Comparison of ENCODE assay signal across 11 mouse cellular contexts in the genomic region with DNA sequence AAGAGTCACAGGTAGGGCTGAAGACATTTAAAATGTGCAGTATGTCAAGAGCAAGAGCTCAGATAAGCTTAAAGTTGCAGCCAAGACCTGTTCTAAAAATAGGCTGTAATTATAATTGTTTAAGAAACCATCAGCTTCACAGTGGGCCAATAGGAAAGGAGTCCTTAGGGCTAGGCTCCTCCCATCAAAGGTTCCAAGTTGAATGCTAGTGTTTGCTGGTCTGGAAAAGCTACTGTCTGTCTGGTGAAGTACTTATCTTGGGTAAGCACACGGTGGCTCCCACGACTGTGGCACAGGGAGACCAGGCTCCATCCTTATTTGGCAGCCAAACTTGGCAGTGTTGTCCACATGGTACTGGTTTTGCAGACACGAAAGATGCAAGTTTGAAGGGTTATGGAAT. TPM values are rescaled to one million over a fixed set of nuclear protein-coding genes. Genes with fewer than 3 reads are reported as not detected.
A peak's percentile ranks its signal among the peaks of the same experiment; 100 is the strongest.
DNase-seq lines count a peak whose midpoint lies in the region; ATAC-seq and TF ChIP-seq lines count a peak whose summit lies in the region.
"Had no signal": no experiment of that assay in that cellular context is flagged by ENCODE, and none has a peak within 500 bp of the region (broad histone marks: within the 10 kb centered on the region; RNA-seq: fewer than 3 reads in every experiment).

No protein-coding gene starts in this region.

- H3K4me2 ChIP-seq in heart, postnatal 0 days (ENCODE audit: low read depth, low read length) = no peak overlapping the region
- H3K4me2 ChIP-seq in heart, embryonic 11.5 days = no peak overlapping the region
- no peak overlapping the region for H3K4me2 ChIP-seq in neural tube, embryonic 15.5 days
- H3K4me2 ChIP-seq in hindbrain, embryonic 14.5 days (replicated peaks) = no peak overlapping the region
- H3K4me2 ChIP-seq: midbrain, embryonic 15.5 days had no signal

- H3K4me1 ChIP-seq in heart, postnatal 0 days (ENCODE audit: control insufficient read depth, insufficient read depth) = 0 out of 2 replicates have a peak, but pooled peaks cover 22% of the 10 kb centered on the region
- peaks cover 15% of the 10 kb centered on the region for H3K4me1 ChIP-seq in heart, embryonic 11.5 days (ENCODE audit: control insufficient read depth, insufficient read depth, low read length)
- H3K4me1 ChIP-seq in erythroblast, embryonic 14.5 days (ENCODE audit: control insufficient read depth) = peaks cover 96% of the 10 kb centered on the region
- H3K4me1 ChIP-seq in neural tube, embryonic 15.5 days = no peaks in the 10 kb centered on the region
- H3K4me1 ChIP-seq in hindbrain, embryonic 14.5 days (replicated peaks; ENCODE audit: control insufficient read depth, insufficient read depth, low read length) = no peaks in the 10 kb centered on the region
- H3K4me1 ChIP-seq: hindbrain, embryonic 10.5 days; midbrain, embryonic 15.5 days had no signal

- peak; percentile 22 for DNase-seq in heart, postnatal 0 days (ENCODE audit: low spot score)
- DNase-seq in MEL-GATA-1-ER (ENCODE audit: extremely low read depth, low read depth) = peak; percentile 98
- no peak for DNase-seq in cerebellum, postnatal 14 days
- DNase-seq in hindbrain, embryonic 14.5 days (ENCODE audit: low spot score) = no peak
- DNase-seq: kidney, adult 8-10 months had no signal

- H3K9ac ChIP-seq in heart, postnatal 0 days (replicated peaks; ENCODE audit: low read depth, low read length) = no peak overlapping the region
- H3K9ac ChIP-seq in heart, embryonic 11.5 days (ENCODE audit: low read depth, low read length) = no peak overlapping the region
- no peak overlapping the region for H3K9ac ChIP-seq in neural tube, embryonic 15.5 days (replicated peaks)
- no peak overlapping the region for H3K9ac ChIP-seq in hindbrain, embryonic 14.5 days
- H3K9ac ChIP-seq: midbrain, embryonic 15.5 days had no signal

- no peak for TF ChIP-seq CTCF in heart, postnatal 0 days (IDR thresholded peaks at IDR 0.05; ENCODE audit: low read depth)

- no peaks in the 10 kb centered on the region for H3K36me3 ChIP-seq in heart, postnatal 0 days (replicated peaks; ENCODE audit: control insufficient read depth, insufficient read depth, low read length)
- no peaks in the 10 kb centered on the region for H3K36me3 ChIP-seq in heart, embryonic 11.5 days (ENCODE audit: control insufficient read depth, insufficient read depth, low read length)
- H3K36me3 ChIP-seq in erythroblast, embryonic 14.5 days (ENCODE audit: control insufficient read depth) = peaks cover 48% of the 10 kb centered on the region
- H3K36me3 ChIP-seq in neural tube, embryonic 15.5 days = no peaks in the 10 kb centered on the region
- H3K36me3 ChIP-seq in hindbrain, embryonic 14.5 days (replicated peaks; ENCODE audit: control insufficient read depth, insufficient read depth) = no peaks in the 10 kb centered on the region
- H3K36me3 ChIP-seq: hindbrain, embryonic 10.5 days; midbrain, embryonic 15.5 days had no signal

- no peaks in the 10 kb centered on the region for H3K27me3 ChIP-seq in heart, postnatal 0 days (ENCODE audit: control insufficient read depth, insufficient read depth, low read length)
- H3K27me3 ChIP-seq in heart, embryonic 11.5 days (ENCODE audit: control insufficient read depth, insufficient read depth, low read length) = no peaks in the 10 kb centered on the region
- no peaks in the 10 kb centered on the region for H3K27me3 ChIP-seq in erythroblast, embryonic 14.5 days (ENCODE audit: control insufficient read depth)
- H3K27me3 ChIP-seq in neural tube, embryonic 15.5 days (replicated peaks) = no peaks in the 10 kb centered on the region
- no peaks in the 10 kb centered on the region for H3K27me3 ChIP-seq in hindbrain, embryonic 14.5 days (ENCODE audit: control insufficient read depth, insufficient read depth, low read length)
- H3K27me3 ChIP-seq: midbrain, embryonic 15.5 days had no signal

- TF ChIP-seq EP300 in heart, postnatal 0 days (IDR thresholded peaks at IDR 0.05; ENCODE audit: low read depth) = no peak

- ATAC-seq in heart, postnatal 0 days (ENCODE audit: insufficient read depth, low read depth) = peak; percentile 27; the same call in 1 of the 2 replicates
- ATAC-seq in heart, embryonic 11.5 days (replicated peaks; ENCODE audit: insufficient number of reproducible peaks, low FRiP score, low TSS enrichment) = no peak
- ATAC-seq in megakaryocyte, adult 5-6 weeks (ENCODE audit: poor library complexity, severe bottlenecking) = peak; percentile 62
- ATAC-seq in neural tube, embryonic 15.5 days (ENCODE audit: low FRiP score) = no peak
- ATAC-seq in hindbrain, embryonic 14.5 days (ENCODE audit: low FRiP score) = no peak
- ATAC-seq: midbrain, embryonic 15.5 days had no signal

- no peaks in the 10 kb centered on the region for H3K9me3 ChIP-seq in heart, postnatal 0 days (replicated peaks; ENCODE audit: control insufficient read depth, low read length)
- H3K9me3 ChIP-seq in heart, embryonic 11.5 days (replicated peaks; ENCODE audit: control insufficient read depth, low read length) = no peaks in the 10 kb centered on the region
- H3K9me3 ChIP-seq in erythroblast, embryonic 14.5 days (ENCODE audit: control insufficient read depth, low read length) = no peaks in the 10 kb centered on the region
- no peaks in the 10 kb centered on the region for H3K9me3 ChIP-seq in neural tube, embryonic 15.5 days (replicated peaks)
- no peaks in the 10 kb centered on the region for H3K9me3 ChIP-seq in hindbrain, embryonic 14.5 days (ENCODE audit: control insufficient read depth, low read length)
- H3K9me3 ChIP-seq: hindbrain, embryonic 10.5 days; midbrain, embryonic 15.5 days had no signal

- no peak overlapping the region for H3K4me3 ChIP-seq in heart, postnatal 0 days (ENCODE audit: low read depth, low read length)
- H3K4me3 ChIP-seq in heart, embryonic 11.5 days (ENCODE audit: low read depth, low read length) = no peak overlapping the region
- peak overlapping the region; percentile 59 for H3K4me3 ChIP-seq in erythroblast, embryonic 14.5 days (replicated peaks)
- H3K4me3 ChIP-seq in neural tube, embryonic 15.5 days (replicated peaks) = no peak overlapping the region
- no peak overlapping the region for H3K4me3 ChIP-seq in hindbrain, embryonic 14.5 days (replicated peaks; ENCODE audit: low read length)
- H3K4me3 ChIP-seq: hindbrain, embryonic 10.5 days; midbrain, embryonic 15.5 days had no signal

- H3K27ac ChIP-seq in heart, postnatal 0 days (ENCODE audit: low read depth) = peak overlapping the region; percentile 10; the same call in 1 of the 2 replicates
- no peak overlapping the region for H3K27ac ChIP-seq in heart, embryonic 11.5 days (ENCODE audit: low read depth, low read length)
- H3K27ac ChIP-seq in neural tube, embryonic 15.5 days (replicated peaks) = no peak overlapping the region
- H3K27ac ChIP-seq in hindbrain, embryonic 14.5 days = no peak overlapping the region
- H3K27ac ChIP-seq: hindbrain, embryonic 10.5 days; midbrain, embryonic 15.5 days had no signal

- WGBS in heart, postnatal 0 days = 9% methylated on average over 3 of the region's 3 CpGs
- WGBS in heart, embryonic 11.5 days (ENCODE audit: insufficient replicate concordance) = 33% methylated on average over 3 of the region's 3 CpGs
- WGBS in neural tube, embryonic 15.5 days = 75% methylated on average over 3 of the region's 3 CpGs
- 77% methylated on average over 3 of the region's 3 CpGs for WGBS in hindbrain, embryonic 14.5 days

RNA-seq across cellular contexts. Expression of a gene that starts 6.9 kb away (rescaled TPM):
- total RNA-seq in heart, postnatal 0 days (2014; rRNA removed; ENCODE audit: low replicate concordance) = 53.3 and 59.2 TPM in 2 replicates
- polyA plus RNA-seq in heart, postnatal 0 days (2015; fragmentation: Nextera tagmentation; extraction: Ambion mirVana) = 80.8 and 87.4 TPM in 2 replicates
- polyA plus RNA-seq in heart, embryonic 11.5 days (2014; fragmentation: Nextera tagmentation; extraction: Ambion mirVana) = 165 and 200 TPM in 2 replicates
- polyA plus RNA-seq in erythroblast, embryonic 14.5 days (2012) = 325 and 343 TPM in 2 replicates
- 584 and 589 TPM in 2 replicates for total RNA-seq in megakaryocyte, adult 5-6 weeks (2015)
- total RNA-seq in megakaryocyte, adult 5-6 weeks (2017) = 678 and 828 TPM in 2 replicates
- 107 and 142 TPM in 2 replicates for polyA plus RNA-seq in neural tube, embryonic 15.5 days (2015; fragmentation: Nextera tagmentation; extraction: Ambion mirVana)
- 97.3 and 98.4 TPM in 2 replicates for polyA plus RNA-seq in hindbrain, embryonic 14.5 days (2014; fragmentation: Nextera tagmentation; extraction: Ambion mirVana)

RNA-seq across cellular contexts. Expression of a gene that starts 9.5 kb away (rescaled TPM):
- 5.5 and 6.3 TPM in 2 replicates for total RNA-seq in heart, postnatal 0 days (2014; rRNA removed; ENCODE audit: low replicate concordance)
- 1.7 and 2.1 TPM in 2 replicates for polyA plus RNA-seq in heart, postnatal 0 days (2015; fragmentation: Nextera tagmentation; extraction: Ambion mirVana)
- 1.6 TPM in 2 replicates for polyA plus RNA-seq in heart, embryonic 11.5 days (2014; fragmentation: Nextera tagmentation; extraction: Ambion mirVana)
- 0.05 TPM in 1 of 2 replicates, not detected in the other for polyA plus RNA-seq in erythroblast, embryonic 14.5 days (2012)
- total RNA-seq in megakaryocyte, adult 5-6 weeks (2015) = 25.5 and 25.9 TPM in 2 replicates
- total RNA-seq in megakaryocyte, adult 5-6 weeks (2017) = 25.6 and 28.7 TPM in 2 replicates
- polyA plus RNA-seq in neural tube, embryonic 15.5 days (2015; fragmentation: Nextera tagmentation; extraction: Ambion mirVana) = 1.1 and 1.2 TPM in 2 replicates
- polyA plus RNA-seq in hindbrain, embryonic 14.5 days (2014; fragmentation: Nextera tagmentation; extraction: Ambion mirVana) = 1.4 and 1.7 TPM in 2 replicates

Comparison
In these comparisons a context has a peak if more than half of its experiments do, and no peak if none do; other contexts are left out.
1. ATAC-seq: peak in heart, postnatal 0 days (single experiment) and megakaryocyte, adult 5-6 weeks (single experiment); none in heart, embryonic 11.5 days (single experiment), neural tube, embryonic 15.5 days (single experiment) and hindbrain, embryonic 14.5 days (single experiment).
2. DNase-seq: peak in heart, postnatal 0 days (single experiment) and MEL-GATA-1-ER (single experiment); none in cerebellum, postnatal 14 days (0 of 2) and hindbrain, embryonic 14.5 days (single experiment).